Mouse (Mus musculus) neutrophil, adult 5-6 weeks (primary cell): ENCODE data around the gene Taf11. TPM values are rescaled to one million over a fixed set of nuclear protein-coding genes. Genes with fewer than 3 reads are reported as not detected.

Experiments
- ATAC-seq: fragments of 151-379, 151-347 bp; 2 replicates; pipeline ENCODE4 v1.8.0; 2017; ENCODE audit warnings: mild to moderate bottlenecking, moderate TSS enrichment; ENCODE audit not compliant: insufficient number of reproducible peaks, poor library complexity, low FRiP score, severe bottlenecking; ENCODE audit errors: extremely low read depth
- total RNA-seq: library from RNA; stranded (forward); fragments of 200-1000 nt; gene quantifications from 2 replicates; pipeline ENCODE4 v1.2.3, GENCODE M21; 2017

Gene Taf11
- total RNA-seq, 1 experiment from 2014 or later, result 52.5 TPM

DNA sequence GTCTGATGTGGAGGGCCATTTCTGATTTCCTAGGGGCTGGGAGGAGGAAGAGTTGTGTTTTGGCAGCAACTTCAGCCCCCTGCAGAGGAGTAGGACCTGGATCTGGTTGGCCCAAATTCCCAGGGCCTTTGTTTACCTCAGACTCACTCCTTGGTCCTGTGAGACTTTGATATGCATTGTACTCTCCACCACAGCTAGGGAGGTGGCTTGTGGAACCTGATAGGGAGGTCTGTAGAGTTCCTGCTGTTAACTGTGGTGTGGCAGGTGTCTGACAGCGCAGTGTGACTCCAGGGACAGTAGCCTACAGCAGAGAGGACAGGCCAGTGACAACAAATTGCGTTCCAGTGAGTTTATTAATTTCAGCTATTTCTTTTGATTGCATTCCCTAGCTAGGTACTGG is 50.5 kb downstream of the Taf11 start:
- no peak for ATAC-seq

- no peak for ATAC-seq
Observed at GRCm38 (mm10) chr17:27857649-27858475, 51.8 kb downstream of the Taf11 start.

GRCm38 (mm10) chr17:27856798-27857648 is 52.6 kb downstream of the Taf11 start:
- ATAC-seq, result peak; percentile 15; the same call in 1 of the 2 replicates

GRCm38 (mm10) chr17:27856265-27856797 is 53.3 kb downstream of the Taf11 start, which contains the start of gene Uhrf1bp1:
TSS of gene Uhrf1bp1 (plus strand) at chr17:27856441.
- peak; percentile 61 for ATAC-seq

Other genes with a start within 250 kb of the Taf11 start
- not detected in 2 replicates for gene Spdef, start 180.9 kb downstream of the Taf11 start, total RNA-seq
- 76.8 and 81.2 TPM in 2 replicates for gene D17Wsu92e, start 89.2 kb downstream of the Taf11 start, total RNA-seq
- 74.8 and 75.6 TPM in 2 replicates for gene Snrpc, start 71.7 kb downstream of the Taf11 start, total RNA-seq
- 1.4 and 1.6 TPM in 2 replicates for gene Uhrf1bp1, start 53.4 kb downstream of the Taf11 start, total RNA-seq
- 30.6 and 31.7 TPM in 2 replicates for gene Anks1, start 538 bp downstream of the Taf11 start, total RNA-seq
- 1.0 and 2.9 TPM in 2 replicates for gene Tcp11, start 170.8 kb upstream of the Taf11 start, total RNA-seq
- gene Scube3, start 232.3 kb upstream of the Taf11 start, total RNA-seq, result 0.12 TPM in 1 of 2 replicates, not detected in the other